Mouse (Mus musculus) CH12.LX (cell line): ENCODE results near the gene E130114P18Rik.

Experiments
- CTCF ChIP-seq, 2 experiments: IDR thresholded peaks in 1 of 2; conservative IDR thresholded peaks in 1 of 2; 2 replicates each; pipeline ENCODE4 v1.5.1; 2011 to 2012; ENCODE audit warnings: low read depth in 2 of 2, low read length in 2 of 2, improper control_type of control experiment in 1 of 2, inconsistent platforms in 1 of 2, mild to moderate bottlenecking in 1 of 2, moderate library complexity in 1 of 2
- ETS1 ChIP-seq: conservative IDR thresholded peaks from 2 replicates; pipeline ENCODE4 v1.6.1; 2012; ENCODE audit warnings: low read depth, mild to moderate bottlenecking, inconsistent platforms, low read length, improper control_type of control experiment, moderate library complexity
- HCFC1 ChIP-seq: IDR thresholded peaks from 2 replicates; pipeline ENCODE4 v1.6.1; 2012; ENCODE audit warnings: low read depth, mild to moderate bottlenecking, inconsistent platforms, low read length, improper control_type of control experiment
- KAT2A ChIP-seq: IDR thresholded peaks from 2 replicates; pipeline ENCODE4 v1.6.1; 2012; ENCODE audit warnings: low read length, improper control_type of control experiment, inconsistent platforms; ENCODE audit not compliant: insufficient replicate concordance
- MAX ChIP-seq: IDR thresholded peaks from 2 replicates; pipeline ENCODE4 v1.6.1; 2011; ENCODE audit warnings: low read length, improper control_type of control experiment
- MXI1 ChIP-seq: IDR thresholded peaks from 2 replicates; pipeline ENCODE4 v1.6.1; 2011; ENCODE audit warnings: mild to moderate bottlenecking, low read depth, low read length, improper control_type of control experiment
- MYC ChIP-seq: IDR thresholded peaks from 2 replicates; pipeline ENCODE4 v1.6.1; 2011; ENCODE audit warnings: low read depth, mild to moderate bottlenecking, improper control_type of control experiment, low read length
- POLR2A ChIP-seq: IDR thresholded peaks from 2 replicates; pipeline ENCODE4 v1.6.1; 2011; ENCODE audit warnings: low read depth, mild to moderate bottlenecking, improper control_type of control experiment, low read length
- USF1 ChIP-seq: IDR thresholded peaks from 2 replicates; pipeline ENCODE4 v1.6.1; 2014; ENCODE audit warnings: low read depth, mild to moderate bottlenecking, inconsistent platforms, low read length, improper control_type of control experiment
- ZC3H11A ChIP-seq: IDR thresholded peaks from 2 replicates; pipeline ENCODE4 v1.6.1; 2012; ENCODE audit warnings: low read depth, mild to moderate bottlenecking, inconsistent platforms, low read length, improper control_type of control experiment
- ZNF384 ChIP-seq: IDR thresholded peaks from 2 replicates; pipeline ENCODE4 v1.6.1; 2012; ENCODE audit warnings: low read depth, low read length, improper control_type of control experiment, inconsistent platforms

- TF ChIP-seq MYC, result no peak
- TF ChIP-seq CTCF (conservative IDR thresholded peaks at IDR 0.05 in 1 of 2, IDR thresholded peaks at IDR 0.05 in 1 of 2; ENCODE audit: low read depth in 2 of 2, low read length in 2 of 2), result no peak
- no peak for TF ChIP-seq KAT2A
- no peak for TF ChIP-seq HCFC1
- TF ChIP-seq ZC3H11A, result no peak
- no peak for TF ChIP-seq POLR2A
- TF ChIP-seq ETS1, result no peak
- no peak for TF ChIP-seq MAX
- no peak for TF ChIP-seq MXI1
- no peak for TF ChIP-seq ZNF384
- TF ChIP-seq USF1, result no peak
Measured at GRCm38 (mm10) chr4:97775059-97775458, 2.8 kb downstream of the E130114P18Rik start.
